8 mouse cellular contexts compared by ENCODE assay signal in genomic region chr7:4964272-4964671, GRCm38 (mm10). TPM values are rescaled to one million over a fixed set of nuclear protein-coding genes. Genes with fewer than 3 reads are reported as not detected.
A peak's percentile ranks its signal among the peaks of the same experiment; 100 is the strongest.
DNase-seq lines count a peak whose midpoint lies in the region; ATAC-seq and TF ChIP-seq lines count a peak whose summit lies in the region.

TSS of gene Sbk2 (minus strand) at chr7:4964406.

- H3K36me3 ChIP-seq in G1E (replicated peaks) = no peaks in the 10 kb centered on the region
- no peaks in the 10 kb centered on the region for H3K36me3 ChIP-seq in hindbrain, embryonic 11.5 days (ENCODE audit: control insufficient read depth, insufficient read depth, low read length)
- H3K36me3 ChIP-seq in lung, embryonic 16.5 days (ENCODE audit: control insufficient read depth, insufficient read depth, low read length) = no peaks in the 10 kb centered on the region

- ATAC-seq in G1E (ENCODE audit: extremely low read depth, insufficient number of reproducible peaks, low FRiP score, poor library complexity, severe bottlenecking) = peak; percentile 40; the same call in 1 of the 2 replicates
- peak; percentile 54; the same call in 1 of the 2 replicates for ATAC-seq in hindbrain, embryonic 11.5 days (ENCODE audit: low FRiP score)
- ATAC-seq in lung, embryonic 16.5 days (ENCODE audit: low read depth) = peak; percentile 92

- peaks cover 11% of the 10 kb centered on the region for H3K27me3 ChIP-seq in G1E (ENCODE audit: insufficient read depth, low read length)
- no peaks in the 10 kb centered on the region for H3K27me3 ChIP-seq in hindbrain, embryonic 11.5 days (ENCODE audit: control insufficient read depth, insufficient read depth, low read length)
- no peaks in the 10 kb centered on the region for H3K27me3 ChIP-seq in lung, embryonic 16.5 days (ENCODE audit: control insufficient read depth, insufficient read depth, low read depth, low read length)

- no peak for TF ChIP-seq CTCF in G1E (IDR thresholded peaks at IDR 0.05; ENCODE audit: low read depth, low read length)

- no peak within 1 kb of the TSS for H3K27ac ChIP-seq in hindbrain, embryonic 11.5 days (ENCODE audit: low read depth, low read length)
- H3K27ac ChIP-seq in lung, embryonic 16.5 days (ENCODE audit: low read length) = no peak within 1 kb of the TSS

- H3K9me3 ChIP-seq in G1E (replicated peaks) = no peaks in the 10 kb centered on the region
- H3K9me3 ChIP-seq in hindbrain, embryonic 11.5 days (ENCODE audit: control insufficient read depth, low read length) = no peaks in the 10 kb centered on the region
- H3K9me3 ChIP-seq in lung, embryonic 16.5 days (ENCODE audit: control insufficient read depth, low read length) = no peaks in the 10 kb centered on the region

- H3K4me1 ChIP-seq in G1E (ENCODE audit: insufficient read depth, low read depth, low read length) = no peaks in the 10 kb centered on the region
- no peaks in the 10 kb centered on the region for H3K4me1 ChIP-seq in hindbrain, embryonic 11.5 days (replicated peaks; ENCODE audit: control insufficient read depth, insufficient read depth, low read length)
- 0 out of 2 replicates have a peak, but pooled peaks cover 2% of the 10 kb centered on the region for H3K4me1 ChIP-seq in lung, embryonic 16.5 days (replicated peaks; ENCODE audit: control insufficient read depth, insufficient read depth, low read length)

- H3K9ac ChIP-seq in hindbrain, embryonic 11.5 days (ENCODE audit: low read depth, low read length) = no peak within 1 kb of the TSS
- H3K9ac ChIP-seq in lung, embryonic 16.5 days (ENCODE audit: low read length) = 0 out of 2 replicates have a peak within 1 kb of the TSS, but pooled peaks have one; percentile 23

- WGBS in hindbrain, embryonic 11.5 days = 8% methylated on average over 10 of the region's 10 CpGs
- WGBS in lung, embryonic 16.5 days = 3% methylated on average over 10 of the region's 10 CpGs

- no peak for DNase-seq in G1E (ENCODE audit: low spot score)
- DNase-seq in cerebellum, adult 9-11 months = peak; percentile 45
- peak; percentile 42 to 76 for DNase-seq in frontal cortex, postnatal 10 days (ENCODE audit: low spot score in 2 of 2)
- peak; percentile 66 for DNase-seq in hindbrain, embryonic 11.5 days (ENCODE audit: low spot score)
- DNase-seq in layer of hippocampus, postnatal 10 days (ENCODE audit: low spot score in 2 of 2) = peak; percentile 82 to 83
- DNase-seq in ovary, postnatal 14 days (ENCODE audit: low spot score) = peak; percentile 83
- peak; percentile 87 for DNase-seq in thymus, postnatal 0 days (ENCODE audit: low spot score)

- H3K4me3 ChIP-seq in G1E (ENCODE audit: low read depth, low read length) = no peak within 1 kb of the TSS
- no peak within 1 kb of the TSS for H3K4me3 ChIP-seq in hindbrain, embryonic 11.5 days (ENCODE audit: low read depth, low read length)
- H3K4me3 ChIP-seq in lung, embryonic 16.5 days (ENCODE audit: low read length) = 0 out of 2 replicates have a peak within 1 kb of the TSS, but pooled peaks have one; percentile 2

- H3K4me2 ChIP-seq in hindbrain, embryonic 11.5 days (replicated peaks; ENCODE audit: low read depth, low read length) = no peak within 1 kb of the TSS
- peak within 1 kb of the TSS; percentile 18; the same call in 1 of the 2 replicates for H3K4me2 ChIP-seq in lung, embryonic 16.5 days (ENCODE audit: low read depth, low read length)

RNA-seq across cellular contexts. Expression of gene Sbk2, which starts in this region (rescaled TPM):
- not detected in 2 replicates for total RNA-seq in G1E (2014; fragmentation: Nextera tagmentation)
- total RNA-seq in G1E (2017) = 0.06 and 0.11 TPM in 2 replicates
- not detected in 2 replicates for polyA plus RNA-seq in G1E (2012)
- 0.07 and 0.09 TPM in 2 replicates for polyA plus RNA-seq in hindbrain, embryonic 11.5 days (2014; fragmentation: Nextera tagmentation; extraction: Ambion mirVana)
- total RNA-seq in layer of hippocampus, postnatal 10 days (2021) = not detected
- 0.85 and 1.0 TPM in 2 replicates for polyA plus RNA-seq in lung, embryonic 16.5 days (2015; fragmentation: Nextera tagmentation; extraction: Ambion mirVana)
- 0.09 and 0.21 TPM in 2 replicates for polyA plus RNA-seq in thymus, postnatal 0 days (2015; fragmentation: Nextera tagmentation; extraction: Ambion mirVana)

Comparison
In these comparisons a context has a peak if more than half of its experiments do, and no peak if none do; other contexts are left out.
1. Peak in ATAC-seq in G1E; RNA of the gene not detected or under 1 TPM.
2. Peak in DNase-seq and ATAC-seq in hindbrain, embryonic 11.5 days; RNA of the gene not detected or under 1 TPM.
3. Peak in DNase-seq in layer of hippocampus, postnatal 10 days; RNA of the gene not detected or under 1 TPM.
4. Peak in DNase-seq in thymus, postnatal 0 days; RNA of the gene not detected or under 1 TPM.
5. ATAC-seq: peak in every context shown above with its lines; median percentile 92 in lung, embryonic 16.5 days; 54 in hindbrain, embryonic 11.5 days; 40 in G1E.